Mouse (Mus musculus) layer of hippocampus, postnatal 36 days (tissue): ENCODE results near the gene Amer3. TPM values are rescaled to one million over a fixed set of nuclear protein-coding genes. Genes with fewer than 3 reads are reported as not detected.
"Not testable (repeated sequence)": the region's sequence is repeated elsewhere in the genome, so short reads cannot be mapped to it uniquely, and the experiment has no call there.

ENCODE experiments used
- DNase-seq, 2 experiments: peaks; one replicate each; pipeline ENCODE4 v3.0.0; 2022
- total RNA-seq, 2 experiments: library from RNA; stranded (reverse); gene quantifications; 2 replicates each; pipeline ENCODE4 v1.2.3; 2021

Amer3 gene
- 10 to 100 TPM; 38.8 to 43.3 TPM for total RNA-seq

DNA sequence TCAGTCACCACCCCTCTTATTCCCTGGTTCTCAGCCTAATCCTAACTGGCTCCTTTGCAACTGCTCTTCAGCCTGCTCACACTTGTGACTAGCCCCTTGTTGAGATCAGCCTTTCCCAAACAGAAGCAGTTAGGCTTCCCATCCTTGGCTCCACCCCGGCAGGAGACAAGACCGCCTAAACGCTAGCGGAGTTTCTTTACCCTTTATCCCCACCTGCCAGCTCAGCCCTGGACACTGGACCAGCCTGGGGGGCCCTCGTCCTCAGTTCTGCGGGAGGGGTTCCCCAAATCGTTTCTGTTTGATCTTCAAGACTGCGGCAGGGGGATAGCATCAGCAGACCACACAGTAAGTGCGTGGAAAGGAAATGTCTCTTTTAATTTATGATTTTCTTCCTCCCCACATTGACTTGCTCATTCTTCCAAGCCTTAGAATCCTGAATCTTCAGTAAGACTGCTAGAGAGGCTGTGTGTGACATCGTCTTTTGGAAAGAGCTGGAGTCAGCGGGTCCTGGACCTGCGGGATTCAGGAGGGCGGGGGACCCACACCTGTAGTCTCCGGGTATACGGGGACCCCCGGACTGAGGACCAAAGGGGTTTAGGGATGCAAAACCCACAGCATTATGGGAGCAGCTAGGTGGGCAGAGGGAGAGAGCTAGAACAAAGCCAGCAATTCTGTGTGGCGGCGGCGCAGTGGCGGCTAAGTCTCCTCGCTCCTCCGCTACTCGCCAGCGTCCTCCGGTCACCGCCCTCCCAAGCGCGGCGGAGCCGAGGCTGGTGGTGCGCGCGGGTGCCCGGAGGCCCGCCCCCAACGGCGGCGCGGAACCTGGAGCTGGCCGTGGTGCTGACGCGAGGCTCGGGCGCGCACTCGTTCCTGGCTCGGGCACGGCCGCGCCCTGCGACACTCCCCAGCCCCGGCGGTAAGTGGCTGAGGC is at the start of gene Amer3:
TSS of gene Amer3 (plus strand) at position 807 of the 931 bp plus-strand sequence.
- peak; percentile 82 to 83 for DNase-seq

DNA sequence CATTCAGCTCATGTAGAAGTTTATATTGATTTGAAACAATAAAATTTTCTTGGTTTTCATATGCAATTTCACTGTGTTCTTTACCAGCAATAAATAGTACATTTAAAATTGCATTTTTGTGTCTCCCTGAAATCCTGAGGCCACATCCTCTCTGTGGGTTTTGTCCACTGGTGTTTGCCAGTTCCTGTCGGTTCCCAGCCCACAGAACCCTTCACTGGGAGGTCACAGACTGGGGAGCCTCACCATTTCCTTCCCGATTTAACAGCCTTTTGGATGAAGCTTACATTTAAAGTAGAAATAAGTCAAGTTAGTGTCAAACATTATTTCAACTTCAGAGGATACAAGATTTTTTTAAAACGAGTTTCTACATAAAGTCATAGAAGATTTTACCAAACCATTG is 44.9 kb upstream of the Amer3 start:
- DNase-seq, result not testable (repeated sequence)

DNA sequence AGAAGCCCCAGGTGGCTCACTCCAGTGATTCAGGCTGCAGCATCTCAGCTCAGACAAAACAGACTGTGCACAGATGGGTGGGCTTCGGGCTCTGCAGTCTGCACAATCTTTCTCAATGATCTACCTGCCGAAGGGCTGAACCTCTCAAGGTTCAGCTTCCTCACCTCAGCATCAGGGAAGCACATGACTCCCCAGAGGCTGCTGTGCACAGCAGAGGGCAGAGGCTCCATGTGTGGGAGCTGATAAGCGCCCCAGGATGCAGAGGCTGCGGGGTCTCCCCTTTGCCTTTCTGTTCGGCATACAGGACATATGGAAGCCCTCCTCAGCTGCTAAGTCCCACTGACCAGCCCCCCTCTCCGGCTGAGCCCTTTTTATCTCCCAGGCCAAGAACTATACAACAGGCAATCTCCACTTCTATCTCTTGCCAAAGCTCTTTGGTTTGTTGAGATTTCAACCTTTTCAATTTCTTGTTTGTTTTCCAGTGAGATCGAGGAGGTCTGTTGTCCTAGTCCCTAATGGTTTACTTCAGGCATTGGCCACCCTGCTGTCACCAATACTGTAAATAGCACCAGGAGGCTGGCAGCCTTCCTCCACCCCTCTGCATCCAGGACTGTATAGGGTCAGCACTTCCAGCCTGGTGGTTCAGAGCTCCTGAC is 44.3 kb upstream of the Amer3 start, which contains the start of gene Cfc1:
TSS of gene Cfc1 (plus strand) at position 606 of the 656 bp plus-strand sequence.
- not testable (repeated sequence) for DNase-seq

DNA sequence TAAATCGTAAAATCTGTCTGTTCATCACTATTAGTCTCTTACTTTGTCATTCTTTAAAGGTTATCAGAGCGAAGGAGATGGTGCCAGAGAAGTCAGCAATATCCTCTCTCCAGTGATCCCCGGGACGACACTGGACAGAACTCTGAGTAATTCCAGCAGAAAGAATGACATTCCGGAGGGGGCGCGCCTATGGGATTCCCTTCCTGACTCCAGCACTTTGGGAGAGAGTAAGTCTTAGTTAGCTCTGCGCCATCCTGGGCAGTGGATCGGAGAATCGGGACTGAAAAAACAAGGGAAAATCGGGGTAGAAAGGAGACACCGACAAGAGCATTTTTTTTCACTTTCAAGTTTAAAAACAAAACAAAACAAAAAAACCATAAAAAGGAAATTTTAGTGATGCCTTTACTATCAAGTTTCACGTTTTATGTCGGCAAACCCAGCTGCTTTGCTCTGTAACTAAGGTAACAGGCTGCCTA is 43.1 kb upstream of the Amer3 start:
- DNase-seq, result no peak

DNA sequence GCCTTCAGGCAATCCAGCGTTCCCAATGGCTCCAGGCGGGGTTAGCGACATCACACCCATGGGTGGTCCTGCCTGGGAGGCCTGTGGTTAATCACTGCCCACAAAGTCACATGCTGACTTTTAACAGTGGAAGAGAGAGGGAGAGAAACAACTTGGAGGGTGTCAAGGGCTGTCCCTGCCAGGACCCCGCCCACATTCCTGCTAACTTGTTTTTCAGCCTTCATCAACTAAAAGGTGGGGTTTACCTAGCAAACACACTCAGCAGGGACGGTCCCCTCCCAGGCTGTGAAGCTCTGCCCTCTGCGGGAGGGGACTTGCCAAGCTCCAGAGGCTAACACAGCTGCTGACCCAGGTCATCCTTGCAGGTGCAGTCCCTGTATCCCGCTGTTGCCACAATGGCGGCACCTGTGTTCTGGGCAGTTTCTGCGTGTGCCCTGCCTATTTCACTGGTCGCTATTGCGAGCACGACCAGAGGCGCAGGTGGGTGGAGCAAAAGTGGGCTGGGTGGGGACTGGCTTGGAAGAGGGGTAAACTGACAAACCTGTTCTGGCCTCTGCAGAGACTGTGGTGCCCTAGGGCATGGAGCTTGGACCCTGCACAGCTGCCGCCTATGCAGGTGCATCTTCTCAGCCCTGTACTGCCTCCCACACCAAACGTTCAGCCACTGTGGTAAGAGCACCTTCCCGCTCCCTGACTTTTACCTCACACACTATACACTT is 42.5 kb upstream of the Amer3 start:
- no peak for DNase-seq

DNA sequence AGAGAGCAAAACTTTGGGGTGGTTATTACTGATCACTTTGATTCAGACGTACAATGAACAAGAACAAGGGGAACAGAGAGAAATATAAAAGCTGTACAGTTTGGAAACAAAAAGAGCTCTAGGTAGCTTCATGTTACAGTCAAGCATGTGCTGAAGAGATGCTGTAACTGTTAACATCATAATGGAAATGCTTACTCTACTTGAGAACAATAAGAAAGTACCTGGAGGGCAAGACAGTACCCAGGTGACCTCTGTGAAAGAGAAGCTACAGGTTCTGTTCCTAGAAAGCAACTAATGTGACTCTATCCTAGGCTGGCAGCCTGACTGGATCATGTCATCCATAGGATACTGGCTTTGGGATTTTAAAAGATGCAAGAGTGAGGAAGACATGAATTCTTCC is 32.4 kb upstream of the Amer3 start:
- no peak for DNase-seq

DNA sequence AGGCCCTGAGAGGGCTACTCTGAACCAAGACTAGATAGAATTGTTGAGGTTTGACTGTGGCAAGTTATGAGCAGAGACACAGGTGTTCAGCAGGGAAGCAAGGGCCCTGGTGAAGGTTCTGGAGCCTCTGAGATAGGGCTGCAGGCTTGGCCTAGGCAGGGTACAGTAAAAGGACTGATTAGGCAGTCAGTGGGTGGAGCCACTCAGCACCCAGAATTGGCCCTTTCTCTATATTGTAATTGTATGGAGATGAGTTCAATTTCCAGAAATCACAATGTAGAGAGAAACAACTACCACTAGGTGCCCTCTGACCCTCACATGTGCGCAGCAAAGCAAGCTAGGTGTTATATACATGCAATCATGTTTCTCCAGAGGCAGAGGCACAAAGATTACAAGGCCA is 25.8 kb upstream of the Amer3 start:
- no peak for DNase-seq

DNA sequence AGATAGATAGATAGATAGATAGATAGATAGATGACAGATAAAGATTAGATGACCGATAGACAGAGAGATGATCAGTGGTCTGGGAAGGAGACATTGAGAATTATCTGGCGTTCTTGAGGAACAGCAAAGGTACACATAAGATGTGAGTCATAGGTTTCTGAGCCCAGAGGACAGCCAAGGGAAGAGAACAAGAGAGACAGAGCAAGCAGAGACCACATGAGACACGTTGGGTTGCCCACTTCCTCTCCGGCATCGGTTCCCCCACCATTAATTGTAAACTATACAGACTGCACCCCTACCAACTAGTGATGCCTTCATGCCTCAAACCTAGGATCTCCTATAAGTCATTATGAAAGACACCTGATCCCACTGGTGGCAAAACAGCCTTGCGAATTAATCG is 25.2 kb upstream of the Amer3 start:
- no peak for DNase-seq

DNA sequence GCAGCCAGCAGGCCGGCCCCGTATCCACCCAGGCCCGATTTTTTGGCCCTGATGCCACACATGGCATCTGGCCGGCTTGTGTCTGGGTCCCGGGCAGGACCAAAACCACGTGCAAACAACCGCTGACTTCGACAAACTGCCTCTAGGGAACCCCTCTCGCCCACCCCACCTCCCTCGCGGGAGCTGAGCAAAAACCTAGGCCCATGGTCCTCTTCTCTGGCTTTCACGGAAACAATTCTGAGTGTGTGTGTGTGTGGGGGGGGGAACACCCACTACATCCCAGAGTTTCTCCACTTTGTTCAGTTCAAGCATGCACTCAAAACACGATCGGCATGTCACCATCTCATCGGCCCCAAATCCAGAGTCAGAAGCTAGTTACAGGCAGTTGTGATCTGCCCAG is 18.6 kb upstream of the Amer3 start, which contains the start of gene Prss40:
TSS of gene Prss40 (minus strand) at position 101 of the 400 bp plus-strand sequence.
- no peak for DNase-seq

DNA sequence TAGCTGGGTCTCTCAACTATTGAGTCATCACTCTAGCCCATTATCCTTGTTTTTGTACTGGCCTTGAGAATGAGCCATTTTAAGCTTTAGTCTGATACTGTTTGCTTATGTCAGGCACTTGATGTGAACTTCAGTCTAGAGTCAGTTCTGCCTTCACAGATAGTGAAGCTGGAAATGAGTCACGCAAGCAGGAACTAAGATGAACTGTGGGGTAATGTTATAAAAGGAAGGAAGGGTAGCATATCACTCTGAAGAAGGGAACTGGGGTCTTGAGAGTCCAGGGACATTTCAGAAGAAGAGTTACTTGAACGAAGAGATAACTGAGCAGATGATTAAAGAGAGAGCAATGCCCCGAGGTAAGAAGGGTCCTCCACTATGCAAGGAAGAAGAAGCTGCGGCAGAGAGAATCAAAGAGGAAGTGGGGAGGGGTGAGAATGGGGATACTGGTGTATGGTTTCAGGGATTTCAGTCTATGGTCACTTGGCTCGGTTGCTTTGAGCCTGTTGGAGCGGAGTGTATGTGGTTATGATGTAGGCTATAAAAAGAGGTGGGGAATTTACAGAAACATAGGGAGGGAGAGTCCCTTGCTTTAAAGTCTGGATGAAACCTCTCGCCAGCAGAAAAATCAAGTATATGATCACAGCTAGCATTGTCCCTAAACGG is 14.9 kb upstream of the Amer3 start:
- DNase-seq, result no peak

DNA sequence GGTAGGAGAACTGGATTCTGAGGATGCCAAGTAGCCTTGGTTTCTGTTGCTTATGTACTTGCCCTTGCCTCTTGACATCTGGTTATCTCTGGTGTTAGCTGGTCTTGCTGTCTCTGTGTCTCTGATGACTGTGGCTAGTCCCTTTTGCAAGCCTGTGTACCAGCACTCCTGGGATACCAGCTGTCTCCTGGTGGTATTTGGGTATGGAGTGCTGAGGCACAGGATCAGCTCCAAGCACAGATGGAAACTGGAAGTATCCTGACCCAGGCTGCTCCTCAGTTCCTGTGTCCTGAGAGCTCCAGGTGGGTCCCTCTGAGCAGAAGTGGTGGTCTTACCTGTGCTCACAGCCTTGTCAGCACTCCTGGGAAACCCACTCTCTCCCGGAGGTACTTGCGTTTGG is 11.3 kb upstream of the Amer3 start:
- no peak for DNase-seq

DNA sequence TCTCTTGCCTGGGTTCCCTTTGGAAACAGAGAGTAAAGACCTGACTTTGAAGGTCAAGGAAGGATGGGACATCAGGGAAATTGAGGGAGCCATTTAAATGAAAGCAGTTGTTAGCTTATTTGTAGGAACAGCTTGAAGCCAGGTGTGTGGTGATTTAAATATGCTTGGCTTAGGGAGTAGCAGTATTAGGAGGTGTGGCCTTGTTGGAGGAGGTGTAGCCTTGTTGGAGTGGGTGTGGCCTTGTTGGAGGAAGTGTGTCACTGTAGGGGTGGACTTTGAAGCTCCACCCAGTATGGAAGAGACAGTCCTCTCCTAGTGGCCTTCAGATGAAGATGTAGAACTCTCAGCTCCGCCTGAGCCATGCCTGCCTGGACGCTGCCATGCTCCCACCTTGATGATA is 9.6 kb upstream of the Amer3 start:
- no peak for DNase-seq

DNA sequence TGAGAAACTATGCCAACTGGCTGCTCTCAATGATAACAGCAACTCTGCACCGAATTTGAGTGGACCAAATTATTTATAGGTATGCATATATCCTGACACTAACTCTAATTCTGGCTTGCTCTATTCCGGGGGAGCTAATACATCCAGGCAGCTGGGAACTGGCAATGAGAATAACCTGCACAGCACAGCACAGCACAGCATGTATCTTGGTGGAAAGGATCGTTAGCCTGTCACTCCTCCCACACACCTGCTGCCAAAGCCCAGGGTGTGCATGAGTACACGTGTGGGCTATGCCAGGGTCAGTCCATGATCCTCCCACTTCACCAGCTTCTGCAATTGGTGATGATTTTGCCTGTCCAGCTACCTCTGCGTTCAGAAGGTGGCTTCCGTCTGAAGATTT is 8.0 kb upstream of the Amer3 start:
- peak; percentile 53 to 55 for DNase-seq

DNA sequence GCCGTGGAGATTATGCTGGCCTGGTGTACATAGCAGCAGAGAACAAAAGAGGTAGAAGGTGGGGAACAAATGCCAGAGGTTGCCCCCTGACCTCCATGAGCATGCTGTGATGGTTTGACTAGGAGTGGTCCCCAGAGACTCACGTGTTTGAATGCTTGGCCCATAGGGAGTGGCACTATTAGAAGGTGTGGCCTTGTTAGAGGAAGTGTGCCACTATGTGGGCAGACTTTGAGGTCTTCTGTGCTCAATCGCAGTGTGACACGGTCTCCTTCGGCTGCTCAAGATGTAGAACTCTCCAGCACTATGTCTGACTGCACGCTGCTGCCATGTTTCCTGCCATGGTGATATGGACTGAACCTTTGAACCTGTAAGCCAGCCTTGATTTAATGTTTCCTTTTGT is 6.2 kb upstream of the Amer3 start:
- no peak for DNase-seq

DNA sequence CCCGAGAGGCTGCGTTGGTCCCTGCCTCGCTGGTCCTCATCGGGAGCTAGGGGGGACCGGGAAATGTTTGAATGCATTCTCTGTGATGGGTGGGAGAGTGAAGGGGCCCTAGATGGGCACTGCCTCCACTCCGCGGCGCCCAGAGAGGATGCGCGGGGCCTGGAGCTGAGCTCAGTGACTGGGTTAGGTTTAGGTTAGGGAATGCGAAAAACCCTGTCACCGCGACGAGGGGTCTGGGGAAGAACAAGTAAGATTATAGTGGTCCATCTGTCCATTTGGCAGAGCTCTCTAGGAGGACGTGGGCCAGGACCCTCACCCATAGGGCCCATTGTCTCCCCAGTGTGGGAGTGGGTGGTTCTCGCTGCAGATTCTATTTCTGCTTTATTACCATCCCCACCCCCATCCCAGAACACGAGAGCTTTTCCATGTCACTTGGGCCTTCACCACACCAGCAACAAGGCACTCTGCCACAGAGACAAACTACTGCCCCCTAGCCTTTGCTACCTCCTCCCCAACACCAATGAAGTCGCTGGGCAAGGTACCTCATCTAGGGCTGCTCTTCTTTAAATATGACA is 412 bp downstream of the Amer3 start:
- peak; percentile 42 to 51 for DNase-seq

DNA sequence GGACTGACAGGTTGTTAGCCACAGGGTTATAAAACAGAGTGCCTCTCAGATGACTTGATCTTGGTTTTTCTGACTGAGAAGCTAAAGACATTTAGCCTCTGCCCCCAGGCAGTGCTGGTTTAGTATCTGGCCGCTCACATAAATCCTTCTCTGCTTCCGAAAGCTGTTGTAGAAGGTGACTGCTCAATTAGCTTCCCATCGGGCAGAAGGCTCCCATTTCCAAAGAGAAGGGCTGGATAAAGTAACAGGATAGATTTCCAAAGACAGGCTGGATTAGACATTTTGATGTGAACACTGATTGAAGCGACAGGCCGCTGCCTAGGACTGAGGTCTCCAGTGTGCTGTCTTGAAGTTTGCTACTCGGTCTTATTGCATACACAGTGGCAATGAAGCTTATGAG is 2.8 kb downstream of the Amer3 start:
- no peak for DNase-seq

DNA sequence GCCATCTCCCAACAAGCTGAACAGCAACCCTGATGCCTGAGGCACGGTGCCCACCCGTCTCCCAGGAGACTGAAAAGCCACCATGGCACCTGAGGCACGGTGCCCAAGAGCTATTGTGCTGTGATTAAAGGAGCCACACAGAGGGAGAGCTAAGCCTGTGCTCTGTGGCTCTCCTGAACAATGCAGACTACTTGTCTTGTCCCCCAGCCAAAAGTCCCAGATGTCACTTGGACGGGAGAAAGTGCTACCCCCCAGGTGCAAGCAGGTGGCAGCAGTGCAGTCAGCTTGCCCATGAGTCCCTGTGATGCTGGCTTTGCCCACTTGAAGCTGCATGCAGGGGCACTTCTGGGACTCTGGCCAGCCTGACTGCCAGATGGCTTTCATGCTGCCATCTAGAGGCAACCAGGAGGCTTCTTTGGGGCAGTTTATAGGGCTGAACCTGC is 4.4 kb downstream of the Amer3 start:
- peak; percentile 73 to 86 for DNase-seq

DNA sequence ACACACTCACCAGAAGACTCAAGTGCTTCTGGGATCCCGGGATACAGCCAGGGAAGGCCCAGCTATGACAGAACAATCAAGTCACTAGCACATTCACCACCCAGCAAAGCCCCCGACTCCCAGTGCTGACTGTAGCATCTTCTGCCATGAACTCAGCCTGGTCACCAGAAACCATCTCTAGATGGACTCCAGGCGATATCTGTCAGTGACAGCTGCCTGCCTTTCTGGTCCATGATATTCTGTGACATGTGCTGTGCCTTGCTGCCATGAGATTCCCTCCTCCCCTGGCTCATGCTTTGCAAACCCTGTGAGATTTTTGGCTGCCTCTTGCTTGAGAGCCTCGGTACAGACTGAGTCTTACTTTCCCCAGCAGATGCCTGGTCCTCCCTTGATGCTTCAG is 5.3 kb downstream of the Amer3 start:
- DNase-seq, result no peak

DNA sequence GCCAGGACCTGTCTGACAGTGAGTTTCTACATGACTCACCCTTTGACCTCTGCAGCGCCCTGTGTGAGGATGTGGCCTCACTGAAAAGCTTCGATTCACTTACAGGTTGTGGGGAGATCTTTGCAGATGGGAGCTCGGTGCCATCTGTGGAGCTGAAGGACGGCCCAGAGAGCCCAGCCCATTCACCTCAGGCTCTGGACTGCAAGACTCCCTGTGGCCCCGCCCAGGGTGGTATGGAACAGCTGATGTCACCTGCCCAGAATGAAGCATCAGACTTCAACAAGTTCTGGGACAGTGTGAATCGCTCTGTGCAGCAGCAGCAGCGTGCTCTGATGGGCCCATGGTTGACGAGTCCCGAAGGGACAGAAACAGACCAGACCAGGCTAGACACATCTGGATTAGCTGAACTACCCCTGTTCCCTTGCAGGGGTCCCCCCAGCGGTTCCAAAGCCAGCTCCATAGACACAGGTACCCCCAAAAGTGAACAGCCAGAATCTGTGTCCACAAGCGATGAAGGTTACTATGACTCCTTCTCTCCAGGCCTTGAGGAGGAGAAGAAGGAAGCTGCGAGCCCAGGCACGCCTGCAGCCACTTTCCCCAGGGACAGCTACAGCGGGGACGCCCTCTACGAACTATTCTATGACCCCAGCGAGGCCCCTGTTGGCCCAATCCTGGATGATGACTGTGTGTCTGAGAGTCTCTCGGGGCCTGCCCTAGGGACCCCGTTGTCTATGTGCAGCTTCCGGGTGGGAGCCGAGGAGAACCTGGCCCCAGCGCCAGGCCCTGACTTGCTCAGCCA is 8.0 kb downstream of the Amer3 start:
- DNase-seq, result no peak

DNA sequence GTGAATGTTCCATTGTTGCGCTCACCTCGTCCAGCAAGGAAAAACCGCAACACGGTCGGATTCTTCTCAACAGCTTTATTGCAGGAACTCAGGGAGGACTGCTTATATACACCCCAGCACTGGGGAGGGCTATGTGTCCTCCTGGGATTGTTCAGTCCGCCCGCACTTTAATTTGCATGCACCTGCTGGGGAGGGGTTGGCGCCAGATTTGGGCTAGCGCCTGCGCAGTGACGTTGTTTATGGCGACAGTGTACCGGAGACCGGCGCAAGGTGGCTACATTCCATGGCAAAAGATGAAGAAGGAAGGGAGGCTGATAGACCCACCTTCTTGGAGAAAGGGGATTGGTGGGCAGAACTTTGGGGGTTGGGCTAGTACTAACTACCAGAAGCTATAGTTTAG is 20.5 kb downstream of the Amer3 start:
- no peak for DNase-seq
